In genomic region chr14:30198882-30199281, GRCm38 (mm10) we compare ENCODE assay signal across 16 mouse cellular contexts.
"Had no signal": no experiment of that assay in that cellular context is flagged by ENCODE, and none has a peak within 500 bp of the region (broad histone marks: within the 10 kb centered on the region; RNA-seq: fewer than 3 reads in every experiment).

No protein-coding gene starts in this region.

- H3K9me3 ChIP-seq: megakaryocyte, embryonic 14.5 days; midbrain, embryonic 13.5 days; midbrain, embryonic 15.5 days; neural tube, embryonic 12.5 days had no signal

- H3K27ac ChIP-seq: macrophage; midbrain, embryonic 13.5 days; midbrain, embryonic 15.5 days; neural tube, embryonic 12.5 days had no signal

- ATAC-seq: midbrain, embryonic 13.5 days; midbrain, embryonic 15.5 days had no signal

- H3K4me1 ChIP-seq: midbrain, embryonic 13.5 days; neural tube, embryonic 12.5 days had no signal

- H3K9ac ChIP-seq: lung, embryonic 14.5 days; midbrain, embryonic 13.5 days; midbrain, embryonic 15.5 days; neural tube, embryonic 12.5 days had no signal

- H3K4me2 ChIP-seq: lung, embryonic 14.5 days; midbrain, embryonic 11.5 days; midbrain, embryonic 13.5 days; midbrain, embryonic 15.5 days; neural tube, embryonic 12.5 days had no signal

- H3K27me3 ChIP-seq: megakaryocyte, embryonic 14.5 days; midbrain, embryonic 13.5 days; midbrain, embryonic 15.5 days; neural tube, embryonic 12.5 days had no signal

- H3K36me3 ChIP-seq: midbrain, embryonic 13.5 days; midbrain, embryonic 15.5 days; neural tube, embryonic 12.5 days had no signal

- H3K4me3 ChIP-seq: megakaryocyte, embryonic 14.5 days; midbrain, embryonic 13.5 days; midbrain, embryonic 15.5 days; neural tube, embryonic 12.5 days had no signal

- DNase-seq: lung, adult 18-20 months; lung, postnatal 14 days; lung, postnatal 36 days; right cerebral cortex, postnatal 25 days; right cerebral cortex, postnatal 4 days; spleen, adult 18-20 months; thymus, adult 18-20 months; thymus, postnatal 14 days; thymus, postnatal 36 days had no signal
